Comparison of ENCODE assay signal across 8 mouse cellular contexts in the genomic region with DNA sequence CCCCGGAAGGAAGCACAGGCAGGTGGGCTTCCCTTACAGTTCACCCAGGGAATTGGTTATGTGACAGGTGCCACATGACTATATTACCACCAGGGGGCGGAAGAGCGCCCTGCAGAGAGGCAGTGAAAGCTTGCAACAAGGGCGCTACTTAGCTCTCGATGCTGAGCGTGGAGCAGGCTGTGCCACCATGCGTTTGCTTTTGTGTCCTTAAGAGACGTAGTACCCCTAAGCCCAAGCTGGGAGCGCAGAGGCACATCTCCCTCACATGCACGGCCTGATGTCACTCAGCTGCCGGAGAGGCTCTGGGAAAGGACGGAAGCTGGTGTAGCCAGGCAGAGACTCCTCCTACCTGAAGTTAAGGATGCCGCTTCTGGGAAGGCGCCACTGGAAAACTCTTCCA. TPM values are rescaled to one million over a fixed set of nuclear protein-coding genes. Genes with fewer than 3 reads are reported as not detected.
A peak's percentile ranks its signal among the peaks of the same experiment; 100 is the strongest.
DNase-seq lines count a peak whose midpoint lies in the region; ATAC-seq and TF ChIP-seq lines count a peak whose summit lies in the region.

No protein-coding gene starts in this region.

- H3K9me3 ChIP-seq in forebrain, embryonic 12.5 days = no peaks in the 10 kb centered on the region

- peak overlapping the region; percentile 65 for H3K4me2 ChIP-seq in forebrain, embryonic 12.5 days

- H3K36me3 ChIP-seq in forebrain, embryonic 12.5 days (replicated peaks) = no peaks in the 10 kb centered on the region
- H3K36me3 ChIP-seq in thymus, adult 2 months (ENCODE audit: control insufficient read depth, insufficient read depth, low read length) = peaks cover 58% of the 10 kb centered on the region

- peak overlapping the region; percentile 34 for H3K4me3 ChIP-seq in forebrain, embryonic 12.5 days (replicated peaks)
- H3K4me3 ChIP-seq in lung, adult 2 months (replicated peaks; ENCODE audit: extremely low read depth, low read depth, low read length) = peak overlapping the region; percentile 43
- no peak overlapping the region for H3K4me3 ChIP-seq in thymus, adult 2 months (ENCODE audit: control insufficient read depth, insufficient read depth, low read length)

- ATAC-seq in forebrain, embryonic 12.5 days (ENCODE audit: low FRiP score) = peak; percentile 72
- peak; percentile 57; the same call in 1 of the 2 replicates for ATAC-seq in neutrophil, adult 5-6 weeks (ENCODE audit: extremely low read depth, insufficient number of reproducible peaks, low FRiP score, poor library complexity, severe bottlenecking)

- H3K9ac ChIP-seq in forebrain, embryonic 12.5 days = peak overlapping the region; percentile 55

- intact Hi-C loops in heart, postnatal 36 days (cut with DNase I) = loop anchor here (1.0 to 5.0 kb wide), 3 partner anchors 41 to 435 kb away; no protein-coding TSS in a partner anchor

- TF ChIP-seq POLR2A in lung, adult 2 months (IDR thresholded peaks at IDR 0.05; ENCODE audit: borderline replicate concordance, extremely low read depth, low read depth, low read length) = no peak
- TF ChIP-seq POLR2A in thymus, adult 2 months (IDR thresholded peaks at IDR 0.05; ENCODE audit: control insufficient read depth, extremely low read depth, insufficient read depth, low read length, poor library complexity) = no peak

- 3% methylated on average over 14 of the region's 14 CpGs for WGBS in forebrain, embryonic 12.5 days
- WGBS in lung, adult 2 months = 9% methylated on average over 14 of the region's 14 CpGs
- 54% methylated on average over 14 of the region's 14 CpGs for WGBS in thymus, adult 2 months

- peak; percentile 89 for DNase-seq in ES-CJ7 (ENCODE audit: low read depth, low spot score)
- DNase-seq in c-Kit-positive CD71-positive TER-119-negative erythroid progenitor cells, embryonic 14.5 days (ENCODE audit: low read depth) = peak; percentile 74
- DNase-seq in heart, postnatal 36 days = peak; percentile 60 to 78
- peak; percentile 42 to 84 for DNase-seq in layer of hippocampus, adult 18-20 months (ENCODE audit: low spot score in 2 of 2)
- DNase-seq in lung, adult 2 months = peak; percentile 58
- DNase-seq in thymus, adult 2 months = peak; percentile 61

- no peaks in the 10 kb centered on the region for H3K27me3 ChIP-seq in forebrain, embryonic 12.5 days
- no peaks in the 10 kb centered on the region for H3K27me3 ChIP-seq in thymus, adult 2 months (ENCODE audit: control insufficient read depth, insufficient read depth, low read length)

- H3K4me1 ChIP-seq in forebrain, embryonic 12.5 days = peaks cover 10% of the 10 kb centered on the region
- no peaks in the 10 kb centered on the region for H3K4me1 ChIP-seq in lung, adult 2 months (ENCODE audit: control insufficient read depth, insufficient read depth, low read length)
- 0 out of 2 replicates have a peak, but pooled peaks cover 2% of the 10 kb centered on the region for H3K4me1 ChIP-seq in thymus, adult 2 months (replicated peaks; ENCODE audit: control insufficient read depth, insufficient read depth, low read length)

- H3K27ac ChIP-seq in forebrain, embryonic 12.5 days = no peak overlapping the region
- H3K27ac ChIP-seq in thymus, adult 2 months (ENCODE audit: control insufficient read depth, insufficient read depth, low read length) = no peak overlapping the region

- TF ChIP-seq CTCF in lung, adult 2 months (IDR thresholded peaks at IDR 0.05; ENCODE audit: insufficient read depth, low read length) = peak; percentile 92
- TF ChIP-seq CTCF in thymus, adult 2 months (IDR thresholded peaks at IDR 0.05; ENCODE audit: borderline replicate concordance, control insufficient read depth, extremely low read depth, insufficient read depth, low read length, poor library complexity) = peak; percentile 92; the same call in 1 of the 2 replicates

RNA-seq across cellular contexts. Expression of gene Pstpip1, which starts 28.8 kb away (rescaled TPM):
- 0.54 and 0.59 TPM in 2 replicates for polyA plus RNA-seq in forebrain, embryonic 12.5 days (2016; fragmentation: Nextera tagmentation; extraction: Ambion mirVana)
- 1 to 10 TPM; 1.1 TPM for total RNA-seq in heart, postnatal 36 days (2021)
- 1 to 10 TPM; 2.6 to 3.0 TPM for total RNA-seq in layer of hippocampus, adult 18-20 months (2021)
- polyA plus RNA-seq in lung, adult 2 months (2012; rRNA removed) = 9.5 and 14.5 TPM in 2 replicates
- 369 and 376 TPM in 2 replicates for total RNA-seq in neutrophil, adult 5-6 weeks (2017)
- polyA plus RNA-seq in thymus, adult 2 months (2012; rRNA removed) = 184 and 196 TPM in 2 replicates

RNA-seq across cellular contexts. Expression of gene Tspan3, which starts 46.7 kb away (rescaled TPM):
- polyA plus RNA-seq in forebrain, embryonic 12.5 days (2016; fragmentation: Nextera tagmentation; extraction: Ambion mirVana) = 472 and 483 TPM in 2 replicates
- 100 to 1,000 TPM; 183 to 184 TPM for total RNA-seq in heart, postnatal 36 days (2021)
- 100 to 1,000 TPM; 341 to 346 TPM for total RNA-seq in layer of hippocampus, adult 18-20 months (2021)
- 102 and 109 TPM in 2 replicates for polyA plus RNA-seq in lung, adult 2 months (2012; rRNA removed)
- total RNA-seq in neutrophil, adult 5-6 weeks (2017) = 6.3 and 6.9 TPM in 2 replicates
- 120 and 146 TPM in 2 replicates for polyA plus RNA-seq in thymus, adult 2 months (2012; rRNA removed)

Comparison
In these comparisons a context has a peak if more than half of its experiments do, and no peak if none do; other contexts are left out.
1. RNA of gene Pstpip1, which starts 28.8 kb away (total RNA-seq): 369 to 376 TPM in neutrophil, adult 5-6 weeks; 2.6 to 3.0 TPM in layer of hippocampus, adult 18-20 months and 1.1 TPM in heart, postnatal 36 days; every median in the first group is over 10 times any median in the second.
2. RNA of gene Tspan3, which starts 46.7 kb away (total RNA-seq): 341 to 346 TPM in layer of hippocampus, adult 18-20 months and 183 to 184 TPM in heart, postnatal 36 days; 6.3 to 6.9 TPM in neutrophil, adult 5-6 weeks; every median in the first group is over 10 times any median in the second.
3. Peak in every context shown above with its lines, with median percentiles within 50 percentile points of each other: DNase-seq.